Mouse (Mus musculus) forebrain, embryonic 14.5 days (tissue): ENCODE results near the gene Hoxb9. TPM values are rescaled to one million over a fixed set of nuclear protein-coding genes. Genes with fewer than 3 reads are reported as not detected.
A peak's percentile ranks its signal among the peaks of the same experiment; 100 is the strongest.

Experiments
- ATAC-seq: fragments of 200-750 bp; cut with Nextera tagmentation; 2 replicates; pipeline ENCODE4 v1.8.0; 2017; ENCODE audit warnings: mild to moderate bottlenecking, moderate library complexity
- DNase-seq: peaks from one replicate; pipeline ENCODE4 v3.0.0-alpha.2; 2015; ENCODE audit warnings: low spot score
- H3K27ac ChIP-seq: fragments of 300-500 bp; sonication (generic); 2 replicates; pipeline ENCODE4 v1.5.1; 2014; ENCODE audit warnings: low read depth, mild to moderate bottlenecking, control low read depth, low read length, moderate library complexity
- H3K27me3 ChIP-seq: fragments of 300-500 bp; sonication (generic); replicated peaks from 2 replicates; pipeline ENCODE4 v1.6.1; 2014; ENCODE audit warnings: low read length, control low read depth, mixed read lengths; ENCODE audit not compliant: control insufficient read depth, insufficient read depth
- H3K36me3 ChIP-seq: fragments of 300-500 bp; sonication (generic); 2 replicates; pipeline ENCODE4 v1.6.1; 2014; ENCODE audit warnings: low read length, control low read depth; ENCODE audit not compliant: control insufficient read depth, insufficient read depth
- H3K4me1 ChIP-seq: fragments of 300-500 bp; sonication (generic); 2 replicates; pipeline ENCODE4 v1.6.1; 2014; ENCODE audit warnings: antibody characterized with exemption, low read length, control low read depth; ENCODE audit not compliant: control insufficient read depth, insufficient read depth
- H3K4me2 ChIP-seq: fragments of 300-500 bp; sonication (generic); 2 replicates; pipeline ENCODE4 v1.6.1; 2014; ENCODE audit warnings: mild to moderate bottlenecking, control low read depth, low read length
- H3K4me3 ChIP-seq: fragments of 300-500 bp; sonication (generic); 2 replicates; pipeline ENCODE4 v1.5.1; 2014; ENCODE audit warnings: low read depth, low read length, control low read depth
- H3K9ac ChIP-seq: fragments of 300-500 bp; sonication (generic); 2 replicates; pipeline ENCODE4 v1.6.1; 2014; ENCODE audit warnings: mild to moderate bottlenecking, low read length, control low read depth, moderate library complexity
- H3K9me3 ChIP-seq: fragments of 300-500 bp; sonication (generic); replicated peaks from 2 replicates; pipeline ENCODE4 v1.6.1; 2016; ENCODE audit warnings: low read length, control low read depth, mixed read lengths; ENCODE audit not compliant: control insufficient read depth
- WGBS: fragments of 180-500 bp; shearing (Covaris S2); extraction: QIAGEN DNeasy Blood & Tissue Kit; methylation state at CpG from one replicate; pipeline ENCODE4 v1.1.7; 2014; 5-methylcytosine and 5-hydroxymethylcytosine counted together
- polyA plus RNA-seq: library from polyadenylated mRNA; unstranded; fragments of >200 nt; fragmentation: Nextera tagmentation; extraction: Ambion mirVana; gene quantifications from 2 replicates; pipeline ENCODE4 v1.2.1, GENCODE M21; 2014

Gene Hoxb9
- polyA plus RNA-seq, 1 experiment from 2014 or later: not detected

GRCm38 (mm10) chr11:96301064-96301431 lies 29.8 kb downstream of the Hoxb9 start:
- no peak for DNase-seq
- Histone ChIP-seq H3K4me3 (no peak overlapping the region), H3K27me3 (peaks cover 99% of the 10 kb centered on the region), H3K4me1 (no peaks in the 10 kb centered on the region), H3K9ac (no peak overlapping the region), H3K36me3 (no peaks in the 10 kb centered on the region), H3K27ac (no peak overlapping the region), H3K9me3 (no peaks in the 10 kb centered on the region), H3K4me2 (no peak overlapping the region)
- ATAC-seq: no peak
- 2% methylated on average over 10 of the region's 10 CpGs for WGBS

GRCm38 (mm10) chr11:96301837-96302236 lies 30.6 kb downstream of the Hoxb9 start:
- WGBS: 2% methylated on average over 15 of the region's 15 CpGs
- H3K4me2 ChIP-seq: no peak overlapping the region

GRCm38 (mm10) chr11:96302381-96303150 lies 31.3 kb downstream of the Hoxb9 start:
- no peak for ATAC-seq
- no peak for DNase-seq
- Histone ChIP-seq H3K4me2 (no peak overlapping the region), H3K4me1 (no peaks in the 10 kb centered on the region), H3K36me3 (no peaks in the 10 kb centered on the region), H3K4me3 (no peak overlapping the region), H3K9me3 (no peaks in the 10 kb centered on the region), H3K27ac (no peak overlapping the region), H3K9ac (no peak overlapping the region), H3K27me3 (peaks cover 99% of the 10 kb centered on the region)
- WGBS: 3% methylated on average over 23 of the region's 23 CpGs

More at GRCm38 (mm10) chr11:96301837-96302236, 30.6 kb downstream of the Hoxb9 start:
- Histone ChIP-seq H3K9me3 (no peaks in the 10 kb centered on the region), H3K27ac (no peak overlapping the region), H3K4me1 (no peaks in the 10 kb centered on the region), H3K9ac (no peak overlapping the region), H3K4me3 (no peak overlapping the region), H3K36me3 (no peaks in the 10 kb centered on the region), H3K27me3 (peaks cover 99% of the 10 kb centered on the region)
- DNase-seq: no peak
- no peak for ATAC-seq

- Histone ChIP-seq H3K27me3 (peaks cover 99% of the 10 kb centered on the region), H3K4me2 (no peak within 1 kb of the TSS), H3K4me3 (no peak within 1 kb of the TSS), H3K27ac (no peak within 1 kb of the TSS), H3K9me3 (no peaks in the 10 kb centered on the region), H3K4me1 (no peaks in the 10 kb centered on the region), H3K36me3 (no peaks in the 10 kb centered on the region), H3K9ac (no peak within 1 kb of the TSS)
- DNase-seq (peak; percentile 73), ATAC-seq (no peak)
- WGBS: 1% methylated on average over 69 of the region's 69 CpGs
Measured at GRCm38 (mm10) chr11:96303151-96304099, 32.2 kb downstream of the Hoxb9 start, which contains the start of gene Hoxb5. TSS of gene Hoxb5 (plus strand) at chr11:96303336.

GRCm38 (mm10) chr11:96304381-96305195 lies 33.3 kb downstream of the Hoxb9 start:
- no peak for DNase-seq

GRCm38 (mm10) chr11:96305505-96306182 lies 34.4 kb downstream of the Hoxb9 start:
- Histone ChIP-seq H3K27me3 (peaks cover 99% of the 10 kb centered on the region), H3K27ac (no peak overlapping the region), H3K4me1 (no peaks in the 10 kb centered on the region), H3K36me3 (no peaks in the 10 kb centered on the region), H3K4me3 (no peak overlapping the region), H3K9me3 (no peaks in the 10 kb centered on the region), H3K9ac (no peak overlapping the region), H3K4me2 (no peak overlapping the region)
- DNase-seq: no peak
- WGBS: 16% methylated on average over 6 of the region's 6 CpGs
- ATAC-seq: no peak

More at GRCm38 (mm10) chr11:96304381-96305195, 33.3 kb downstream of the Hoxb9 start:
- Histone ChIP-seq H3K36me3 (no peaks in the 10 kb centered on the region), H3K27ac (no peak overlapping the region), H3K9me3 (no peaks in the 10 kb centered on the region), H3K27me3 (peaks cover 99% of the 10 kb centered on the region), H3K4me2 (no peak overlapping the region), H3K4me1 (no peaks in the 10 kb centered on the region), H3K4me3 (no peak overlapping the region), H3K9ac (no peak overlapping the region)
- no peak for ATAC-seq
- 1% methylated on average over 38 of the region's 38 CpGs for WGBS

- DNase-seq (no peak), ATAC-seq (no peak)
- Histone ChIP-seq H3K4me3 (no peak overlapping the region), H3K4me1 (no peaks in the 10 kb centered on the region), H3K9ac (no peak overlapping the region), H3K27ac (no peak overlapping the region), H3K36me3 (no peaks in the 10 kb centered on the region), H3K4me2 (no peak overlapping the region), H3K9me3 (no peaks in the 10 kb centered on the region), H3K27me3 (peaks cover 100% of the 10 kb centered on the region)
- WGBS: 3% methylated on average over 7 of the region's 7 CpGs
Measured at GRCm38 (mm10) chr11:96306183-96306907, 35.1 kb downstream of the Hoxb9 start.

GRCm38 (mm10) chr11:96306908-96307269 lies 35.6 kb downstream of the Hoxb9 start:
- H3K4me3 ChIP-seq: no peak overlapping the region
- H3K9me3 ChIP-seq: no peaks in the 10 kb centered on the region
- H3K27ac ChIP-seq: no peak overlapping the region
- DNase-seq: no peak
- WGBS: 3% methylated on average over 13 of the region's 13 CpGs
- H3K9ac ChIP-seq: no peak overlapping the region
- H3K4me2 ChIP-seq: no peak overlapping the region
- no peaks in the 10 kb centered on the region for H3K4me1 ChIP-seq
- ATAC-seq: no peak
- peaks cover 100% of the 10 kb centered on the region for H3K27me3 ChIP-seq
- no peaks in the 10 kb centered on the region for H3K36me3 ChIP-seq
